Mouse (Mus musculus) ES-Bruce4 (cell line): ENCODE results near the gene Foxp1.

Source experiments
- CTCF ChIP-seq: IDR thresholded peaks from one replicate; pipeline ENCODE4 v1.8.1; 2011; ENCODE audit warnings: low read depth, low read length
- POLR2A ChIP-seq: IDR thresholded peaks from one replicate; pipeline ENCODE4 v1.8.1; 2011; ENCODE audit warnings: low read length; ENCODE audit not compliant: insufficient read depth

DNA sequence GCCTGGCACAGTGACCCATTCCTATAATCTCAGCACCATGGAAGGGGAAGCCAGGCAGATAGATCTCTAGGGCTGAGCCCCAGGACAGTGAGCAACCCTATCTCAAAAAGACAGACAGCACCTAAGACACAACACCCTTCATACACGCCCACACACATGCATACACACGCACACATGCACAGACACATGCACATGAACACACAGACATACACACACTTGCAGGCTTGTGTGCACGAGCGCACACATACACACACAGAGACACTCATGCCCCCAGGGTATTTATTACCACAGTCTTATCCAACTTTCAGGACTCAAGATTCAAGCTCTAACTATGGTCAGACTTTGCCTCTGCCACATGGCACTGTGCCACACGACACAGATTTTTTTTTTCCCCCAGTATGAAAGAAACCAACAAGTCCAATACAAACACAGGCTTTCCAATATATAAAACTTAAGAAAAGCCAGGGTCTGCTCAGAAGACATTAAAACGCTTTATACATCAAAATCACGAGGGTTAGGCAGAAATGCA is 38.3 kb downstream of the Foxp1 start:
- TF ChIP-seq POLR2A (no peak), CTCF (no peak)
